Mouse (Mus musculus): ENCODE measurements around the gene Gm21969. TPM values are rescaled to one million over a fixed set of nuclear protein-coding genes. Genes with fewer than 3 reads are reported as not detected.

The Gm21969 gene
- total RNA-seq, 1 experiment, result 0.09 TPM

- Histone ChIP-seq H3K36me3 (ENCODE audit: control insufficient read depth, insufficient read depth, low read length, poor library complexity, severe bottlenecking) (no peaks in the 10 kb centered on the region), H3K4me1 (ENCODE audit: control insufficient read depth in 2 of 2, insufficient read depth in 2 of 2, low read length in 2 of 2, poor library complexity in 1 of 2) (no peaks in the 10 kb centered on the region), H3K4me3 (ENCODE audit: insufficient read depth in 1 of 2, low read depth in 1 of 2, low read length in 2 of 2, poor library complexity in 1 of 2, severe bottlenecking in 1 of 2) (no peak overlapping the region), H3K27ac (ENCODE audit: insufficient read depth, low read depth, low read length, poor library complexity, severe bottlenecking) (no peak overlapping the region), H3K9me3 (ENCODE audit: control insufficient read depth, insufficient read depth, low read depth, low read length) (no peaks in the 10 kb centered on the region), H3K9ac (ENCODE audit: insufficient read depth, low read depth, low read length, poor library complexity, severe bottlenecking) (no peak overlapping the region)
- no peak for DNase-seq (ENCODE audit: low read depth, low spot score)
- in situ Hi-C loops (cut with MboI; ENCODE audit: low sequenced_read_pairs in 2 of 2, unreplicated experiment in 2 of 2), result no loop called here
- TF ChIP-seq CHD2 (IDR thresholded peaks at IDR 0.05; ENCODE audit: low read depth, low read length), result no peak
- TF ChIP-seq ZC3H11A (IDR thresholded peaks at IDR 0.05; ENCODE audit: borderline replicate concordance, low read depth, low read length), result no peak
- TF ChIP-seq ZNF384 (IDR thresholded peaks at IDR 0.05; ENCODE audit: low read depth, low read length), result no peak
- TF ChIP-seq HCFC1 (IDR thresholded peaks at IDR 0.05; ENCODE audit: borderline replicate concordance, insufficient read depth, low read length), result no peak
- TF ChIP-seq MAFK (IDR thresholded peaks at IDR 0.05; ENCODE audit: insufficient read depth, low read depth, low read length), result no peak
Observed at GRCm38 (mm10) chr4:139710467-139711334, 107.7 kb downstream of the Gm21969 start.

Other genes starting within 250 kb of the Gm21969 start
- 11.2 and 19.3 TPM in 2 replicates for gene Iffo2, start 72.6 kb upstream of the Gm21969 start, total RNA-seq (2012; rRNA removed)
- 63.5 and 84.0 TPM in 2 replicates for gene Aldh4a1, start 19.7 kb downstream of the Gm21969 start, total RNA-seq (2012; rRNA removed)
- 0.09 TPM in 1 of 2 replicates, not detected in the other for gene Tas1r2, start 50.4 kb downstream of the Gm21969 start, total RNA-seq (2012; rRNA removed)
- gene Pax7, start 230.3 kb downstream of the Gm21969 start, total RNA-seq (2012; rRNA removed), result 0.09 and 0.21 TPM in 2 replicates